Mouse (Mus musculus) intestine, embryonic 15.5 days (tissue): ENCODE data around the gene Sdhaf2. TPM values are rescaled to one million over a fixed set of nuclear protein-coding genes. Genes with fewer than 3 reads are reported as not detected.
"Not testable (repeated sequence)": the region's sequence is repeated elsewhere in the genome, so short reads cannot be mapped to it uniquely, and the experiment has no call there.

ENCODE experiments used
- ATAC-seq: fragments of 200-750 bp; cut with Nextera tagmentation; 2 replicates; pipeline ENCODE4 v1.8.0; 2017; ENCODE audit warnings: moderate TSS enrichment, moderate library complexity
- H3K27ac ChIP-seq: fragments of 300-500 bp; sonication (generic); 2 replicates; pipeline ENCODE4 v1.5.1; 2015; ENCODE audit warnings: mild to moderate bottlenecking, inconsistent platforms
- H3K27me3 ChIP-seq: fragments of 300-500 bp; sonication (generic); replicated peaks from 2 replicates; pipeline ENCODE4 v1.6.1; 2015; ENCODE audit warnings: inconsistent platforms
- H3K36me3 ChIP-seq: fragments of 300-500 bp; sonication (generic); 2 replicates; pipeline ENCODE4 v1.6.1; 2015; ENCODE audit warnings: inconsistent platforms
- H3K4me1 ChIP-seq: fragments of 300-500 bp; sonication (generic); replicated peaks from 2 replicates; pipeline ENCODE4 v1.6.1; 2015; ENCODE audit warnings: inconsistent platforms
- H3K4me2 ChIP-seq: fragments of 300-500 bp; sonication (generic); replicated peaks from 2 replicates; pipeline ENCODE4 v1.6.1; 2015; ENCODE audit warnings: mild to moderate bottlenecking, inconsistent platforms
- H3K4me3 ChIP-seq: fragments of 300-500 bp; sonication (generic); replicated peaks from 2 replicates; pipeline ENCODE4 v1.5.1; 2015; ENCODE audit warnings: inconsistent platforms
- H3K9ac ChIP-seq: fragments of 300-500 bp; sonication (generic); 2 replicates; pipeline ENCODE4 v1.6.1; 2015; ENCODE audit warnings: inconsistent platforms
- H3K9me3 ChIP-seq: fragments of 300-500 bp; sonication (generic); 2 replicates; pipeline ENCODE4 v1.6.1; 2016; ENCODE audit warnings: inconsistent platforms
- WGBS: fragments of 180-500 bp; shearing (Covaris S2); methylation state at CpG from one replicate; pipeline ENCODE4 v1.1.7; 2015; 5-methylcytosine and 5-hydroxymethylcytosine counted together
- polyA plus RNA-seq: library from polyadenylated mRNA; unstranded; fragments of >200 nt; fragmentation: Nextera tagmentation; extraction: Ambion mirVana; gene quantifications from 2 replicates; pipeline ENCODE4 v1.2.1, GENCODE M21; 2015

Gene Sdhaf2
- polyA plus RNA-seq, result 57.2 and 58.3 TPM in 2 replicates

DNA sequence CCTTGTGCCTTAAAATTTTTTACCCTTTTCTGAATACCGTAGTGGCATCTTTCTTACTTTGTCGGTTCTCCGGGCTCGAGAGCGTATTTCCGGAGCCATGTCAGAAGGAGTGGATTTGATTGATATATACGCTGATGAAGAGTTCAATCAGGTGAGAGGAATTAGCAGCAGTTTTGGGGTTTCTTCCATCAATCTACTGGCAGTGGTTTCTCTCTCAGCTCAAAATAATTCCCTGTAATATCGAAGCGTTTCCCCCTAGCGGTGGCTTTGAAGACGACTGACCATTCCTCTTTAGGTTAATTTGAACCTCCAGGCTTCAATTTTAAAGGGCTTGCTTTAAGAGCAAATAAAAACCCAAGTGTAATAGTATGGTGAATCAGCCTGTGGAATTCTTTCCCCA lies at the start of gene Sdhaf2:
Sdhaf2 (minus strand) TSS at position 233 of the 400 bp plus-strand sequence.
- Histone ChIP-seq H3K9me3 (no peaks in the 10 kb centered on the region), H3K36me3 (peaks cover 16% of the 10 kb centered on the region; the same call in 1 of the 2 replicates), H3K9ac (peak within 1 kb of the TSS; percentile 100), H3K4me3 (peak within 1 kb of the TSS; percentile 98), H3K27ac (peak within 1 kb of the TSS; percentile 99), H3K27me3 (no peaks in the 10 kb centered on the region), H3K4me2 (peak within 1 kb of the TSS; percentile 72), H3K4me1 (peaks cover 10% of the 10 kb centered on the region)
- ATAC-seq, result no peak
- under 1% methylated on average over 11 of the region's 11 CpGs for WGBS

DNA sequence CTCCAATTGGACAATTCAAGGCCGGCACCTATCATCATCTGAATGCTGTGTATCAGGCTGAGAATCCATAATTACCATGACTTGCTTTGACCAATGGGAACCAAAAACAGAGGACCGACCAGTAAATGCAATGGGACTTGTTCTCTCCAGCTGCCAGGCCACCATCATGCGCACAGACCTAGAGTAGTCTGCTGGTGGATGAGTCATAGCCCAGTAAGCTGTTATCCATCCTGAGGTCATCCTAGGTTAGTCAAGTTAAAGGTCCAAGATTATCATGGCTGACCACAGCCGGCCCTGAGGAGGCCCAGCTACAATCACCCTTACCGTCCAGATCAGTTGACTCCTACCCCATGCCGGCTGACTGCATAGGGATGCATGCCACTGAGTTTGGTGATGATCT lies 43.7 kb upstream of the Sdhaf2 start:
- H3K9ac ChIP-seq, result no peak overlapping the region
- H3K4me1 ChIP-seq, result no peaks in the 10 kb centered on the region
- no peak overlapping the region for H3K27ac ChIP-seq
- WGBS, result 93% methylated on average over 6 of the region's 6 CpGs
- peaks cover 5% of the 10 kb centered on the region; the same call in 1 of the 2 replicates for H3K36me3 ChIP-seq
- H3K4me3 ChIP-seq, result no peak overlapping the region
- H3K4me2 ChIP-seq, result no peak overlapping the region
- H3K27me3 ChIP-seq, result no peaks in the 10 kb centered on the region
- no peaks in the 10 kb centered on the region for H3K9me3 ChIP-seq
- no peak for ATAC-seq

DNA sequence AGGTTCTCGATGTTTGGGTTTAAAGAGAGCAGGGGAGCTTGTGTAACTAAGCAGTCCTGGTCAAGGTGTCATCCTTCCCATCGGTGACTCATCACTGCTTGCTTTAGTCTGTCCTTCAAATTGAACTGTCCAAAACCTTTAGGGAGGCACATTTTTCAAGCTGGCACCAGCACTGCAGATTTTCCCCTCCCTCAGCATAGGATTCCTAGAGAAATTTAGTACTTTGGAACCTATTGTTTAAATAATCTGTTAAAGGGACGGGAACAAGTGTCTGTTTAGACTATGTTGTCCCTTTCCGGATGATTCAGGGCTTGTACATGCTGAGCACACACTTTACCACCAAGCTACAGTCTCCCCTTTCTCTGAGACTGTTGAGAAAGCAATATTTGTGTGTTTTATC lies 39.3 kb upstream of the Sdhaf2 start:
- Histone ChIP-seq H3K36me3 (0 out of 2 replicates have a peak, but pooled peaks cover 1% of the 10 kb centered on the region), H3K9me3 (no peaks in the 10 kb centered on the region), H3K4me3 (no peak overlapping the region), H3K27me3 (no peaks in the 10 kb centered on the region), H3K4me1 (peaks cover 4% of the 10 kb centered on the region; the same call in 1 of the 2 replicates), H3K9ac (no peak overlapping the region), H3K27ac (no peak overlapping the region), H3K4me2 (no peak overlapping the region)
- no peak for ATAC-seq
- 41% methylated on average over 4 of the region's 4 CpGs for WGBS

DNA sequence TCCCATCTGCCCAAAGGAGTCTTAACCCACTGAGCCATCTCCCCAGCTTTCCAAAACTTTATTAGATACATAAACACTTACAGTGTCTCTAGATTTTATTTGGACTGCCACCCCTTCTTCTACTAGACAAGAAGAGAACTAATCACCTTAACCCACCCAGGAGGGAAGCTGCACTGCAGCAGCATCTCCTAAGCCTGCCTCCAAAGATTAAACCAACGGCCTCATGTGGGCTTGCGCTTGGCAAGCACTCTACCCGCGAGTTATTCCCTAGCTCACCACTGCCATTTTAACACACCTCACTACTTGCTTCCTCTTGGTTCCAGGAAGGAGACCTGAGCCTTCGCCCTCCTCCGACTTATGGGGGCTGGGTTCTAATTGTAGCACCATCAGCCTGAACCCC lies 38.3 kb upstream of the Sdhaf2 start:
- Histone ChIP-seq H3K4me3 (no peak overlapping the region), H3K9me3 (no peaks in the 10 kb centered on the region), H3K27ac (no peak overlapping the region), H3K9ac (no peak overlapping the region), H3K4me1 (peaks cover 4% of the 10 kb centered on the region; the same call in 1 of the 2 replicates), H3K4me2 (no peak overlapping the region), H3K27me3 (no peaks in the 10 kb centered on the region), H3K36me3 (no peaks in the 10 kb centered on the region)
- ATAC-seq, result no peak
- 80% methylated on average over 6 of the region's 6 CpGs for WGBS

DNA sequence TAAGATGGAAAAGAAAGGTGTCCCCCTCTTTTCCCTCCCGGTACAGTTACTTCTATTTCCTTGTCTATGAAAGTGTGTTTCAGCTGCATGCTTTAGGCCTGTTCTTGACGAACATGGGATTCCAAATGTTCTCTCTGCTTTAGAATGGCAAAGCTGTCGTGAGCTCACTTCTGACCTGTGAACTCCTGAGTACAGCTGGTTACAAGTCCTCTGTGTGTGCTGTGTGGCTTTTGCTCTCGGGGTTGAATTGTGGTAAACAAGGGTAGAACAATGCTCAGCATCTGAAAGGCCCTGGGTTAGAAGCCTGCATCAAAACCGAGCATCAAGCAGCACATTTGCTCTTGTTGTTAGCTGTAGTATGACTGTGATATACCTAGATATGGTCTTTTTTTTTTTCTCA lies 36.4 kb upstream of the Sdhaf2 start:
- Histone ChIP-seq H3K4me3 (no peak overlapping the region), H3K9ac (no peak overlapping the region), H3K27ac (no peak overlapping the region), H3K4me1 (peaks cover 4% of the 10 kb centered on the region; the same call in 1 of the 2 replicates), H3K27me3 (no peaks in the 10 kb centered on the region), H3K4me2 (no peak overlapping the region), H3K9me3 (no peaks in the 10 kb centered on the region), H3K36me3 (no peaks in the 10 kb centered on the region)
- WGBS, result 65% methylated on average over 5 of the region's 5 CpGs
- ATAC-seq, result no peak

DNA sequence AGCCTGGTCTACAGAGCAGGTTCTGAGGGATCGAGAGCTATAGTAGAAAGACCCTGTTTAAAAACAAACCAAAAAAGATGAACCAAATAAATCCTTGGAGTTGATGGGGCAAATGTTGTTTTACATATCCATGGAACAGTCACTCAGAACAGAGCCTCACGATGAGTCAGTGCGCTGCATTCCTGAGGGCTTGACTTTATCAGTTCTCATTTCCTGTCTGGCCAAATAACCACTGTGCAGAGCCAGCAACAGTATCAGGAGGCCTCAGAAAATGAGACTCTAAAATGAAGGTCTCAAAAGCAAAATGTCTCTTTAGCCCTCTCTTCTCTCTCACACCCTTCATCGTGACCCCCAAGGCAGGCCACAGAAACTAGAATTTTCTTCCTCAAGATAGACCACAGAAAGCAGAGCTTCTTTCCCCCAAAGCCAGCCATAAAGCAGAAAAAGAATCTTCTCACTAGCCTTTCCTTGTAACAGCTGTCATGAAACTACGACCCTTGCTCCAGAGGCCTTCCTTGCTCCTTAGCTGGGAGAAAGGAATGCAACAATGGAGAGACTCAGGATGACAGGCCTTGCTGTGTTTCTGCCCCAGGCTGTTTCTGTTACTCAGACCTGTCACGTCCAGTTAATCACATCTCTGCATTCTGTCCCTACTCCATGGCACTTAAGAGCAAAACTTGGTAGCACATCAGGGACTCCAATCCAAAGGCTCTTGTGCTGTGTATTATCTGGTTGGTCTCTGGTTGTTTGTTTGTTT lies 35.8 kb upstream of the Sdhaf2 start:
- no peaks in the 10 kb centered on the region for H3K27me3 ChIP-seq
- ATAC-seq, result peak; percentile 73; the same call in 1 of the 2 replicates
- H3K27ac ChIP-seq, result no peak overlapping the region
- no peaks in the 10 kb centered on the region for H3K9me3 ChIP-seq
- no peak overlapping the region for H3K4me2 ChIP-seq
- H3K4me3 ChIP-seq, result no peak overlapping the region
- no peak overlapping the region for H3K9ac ChIP-seq
- no peaks in the 10 kb centered on the region for H3K36me3 ChIP-seq
- WGBS, result 40% methylated on average over 6 of the region's 6 CpGs
- H3K4me1 ChIP-seq, result peaks cover 4% of the 10 kb centered on the region; the same call in 1 of the 2 replicates

- no peak for ATAC-seq
These were observed 34.2 kb upstream of the Sdhaf2 start for GRCm38 (mm10) chr19:10560108-10560507.

DNA sequence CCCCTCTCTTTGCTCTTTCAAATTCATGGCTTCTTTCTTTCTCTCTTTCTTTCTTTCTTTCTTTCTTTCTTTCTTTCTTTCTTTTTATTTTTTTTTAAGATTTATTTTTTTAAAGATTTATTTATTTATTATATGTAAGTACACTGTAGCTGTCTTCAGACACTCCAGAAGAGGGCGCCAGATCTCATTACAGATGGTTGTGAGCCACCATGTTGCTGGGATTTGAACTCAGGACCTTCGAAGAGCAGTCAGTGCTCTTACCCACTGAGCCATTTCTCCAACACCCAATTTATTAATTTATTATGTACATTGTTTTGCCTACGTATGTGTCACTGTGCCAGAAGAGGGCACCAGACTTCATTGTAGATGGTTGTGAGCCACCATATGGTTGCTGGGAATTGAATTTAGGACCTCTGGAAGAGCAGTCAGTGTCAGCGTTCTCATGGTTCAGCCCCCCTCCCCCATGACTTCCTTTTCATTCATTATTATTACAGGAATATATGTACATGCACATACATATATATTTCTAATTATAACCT lies 32.0 kb upstream of the Sdhaf2 start:
- H3K4me2 ChIP-seq, H3K27ac ChIP-seq, H3K36me3 ChIP-seq, H3K4me3 ChIP-seq, H3K27me3 ChIP-seq, ATAC-seq, H3K9ac ChIP-seq, H3K9me3 ChIP-seq: not testable (repeated sequence)
- H3K4me1 ChIP-seq, result peaks cover 15% of the 10 kb centered on the region
- 72% methylated on average over 4 of the region's 4 CpGs for WGBS

More at GRCm38 (mm10) chr19:10560108-10560507, 34.2 kb upstream of the Sdhaf2 start:
- H3K4me2 ChIP-seq, result no peak overlapping the region
- H3K27me3 ChIP-seq, result no peaks in the 10 kb centered on the region
- 50% methylated on average over 5 of the region's 5 CpGs for WGBS
- no peak overlapping the region for H3K4me3 ChIP-seq
- peaks cover 11% of the 10 kb centered on the region for H3K4me1 ChIP-seq
- no peak overlapping the region for H3K27ac ChIP-seq
- H3K36me3 ChIP-seq, result no peaks in the 10 kb centered on the region
- H3K9me3 ChIP-seq, result no peaks in the 10 kb centered on the region
- no peak overlapping the region for H3K9ac ChIP-seq

DNA sequence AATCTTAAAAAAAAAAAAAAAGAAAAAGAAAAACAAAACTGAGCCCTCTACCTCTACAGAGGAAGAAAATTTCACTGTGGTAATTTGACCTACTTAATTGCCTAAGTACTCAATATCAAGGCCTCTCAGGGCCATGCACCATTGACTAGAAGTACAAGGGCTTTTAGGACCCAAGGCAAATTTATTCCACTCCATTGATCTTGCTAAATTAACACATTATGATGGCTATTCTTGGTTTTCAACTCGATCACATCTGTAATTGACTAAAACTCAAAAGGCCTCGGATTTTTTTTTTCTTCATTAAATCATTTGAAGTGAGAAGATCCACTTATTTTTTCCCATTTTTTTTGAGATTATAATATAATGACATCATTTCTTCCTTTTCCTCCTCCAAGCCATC lies 31.5 kb upstream of the Sdhaf2 start:
- WGBS, result 78% methylated on average over 2 of the region's 2 CpGs

DNA sequence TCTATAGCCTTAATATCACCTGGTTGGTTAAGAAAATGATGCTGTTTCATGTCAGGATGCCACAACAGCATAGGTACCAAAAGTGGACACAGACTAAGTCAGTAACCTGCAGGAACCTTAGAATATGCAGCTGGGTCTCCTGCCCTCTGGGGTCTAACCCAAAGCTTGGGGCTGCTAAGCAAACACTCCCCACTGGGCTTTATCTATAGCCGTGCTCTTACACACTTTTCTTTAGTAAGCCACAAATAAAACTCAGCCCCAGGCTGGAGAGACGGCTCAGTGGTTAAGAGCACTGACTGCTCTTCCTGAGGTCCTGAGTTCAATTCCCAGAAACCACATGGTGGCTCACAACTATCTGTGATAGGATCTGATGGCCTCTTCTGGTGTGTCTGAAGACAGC lies 31.1 kb upstream of the Sdhaf2 start:
- Histone ChIP-seq H3K27ac (no peak overlapping the region), H3K9me3 (no peaks in the 10 kb centered on the region), H3K4me2 (no peak overlapping the region), H3K4me1 (peaks cover 15% of the 10 kb centered on the region), H3K36me3 (no peaks in the 10 kb centered on the region), H3K27me3 (no peaks in the 10 kb centered on the region), H3K4me3 (no peak overlapping the region), H3K9ac (no peak overlapping the region)
- WGBS, result 75% methylated on average over 2 of the region's 2 CpGs
- ATAC-seq, result no peak

More for the DNA sequence above, 31.5 kb upstream of the Sdhaf2 start:
- Histone ChIP-seq H3K27me3 (no peaks in the 10 kb centered on the region), H3K4me1 (peaks cover 15% of the 10 kb centered on the region), H3K27ac (no peak overlapping the region), H3K36me3 (no peaks in the 10 kb centered on the region), H3K9me3 (no peaks in the 10 kb centered on the region), H3K9ac (no peak overlapping the region), H3K4me2 (no peak overlapping the region), H3K4me3 (no peak overlapping the region)
- no peak for ATAC-seq

DNA sequence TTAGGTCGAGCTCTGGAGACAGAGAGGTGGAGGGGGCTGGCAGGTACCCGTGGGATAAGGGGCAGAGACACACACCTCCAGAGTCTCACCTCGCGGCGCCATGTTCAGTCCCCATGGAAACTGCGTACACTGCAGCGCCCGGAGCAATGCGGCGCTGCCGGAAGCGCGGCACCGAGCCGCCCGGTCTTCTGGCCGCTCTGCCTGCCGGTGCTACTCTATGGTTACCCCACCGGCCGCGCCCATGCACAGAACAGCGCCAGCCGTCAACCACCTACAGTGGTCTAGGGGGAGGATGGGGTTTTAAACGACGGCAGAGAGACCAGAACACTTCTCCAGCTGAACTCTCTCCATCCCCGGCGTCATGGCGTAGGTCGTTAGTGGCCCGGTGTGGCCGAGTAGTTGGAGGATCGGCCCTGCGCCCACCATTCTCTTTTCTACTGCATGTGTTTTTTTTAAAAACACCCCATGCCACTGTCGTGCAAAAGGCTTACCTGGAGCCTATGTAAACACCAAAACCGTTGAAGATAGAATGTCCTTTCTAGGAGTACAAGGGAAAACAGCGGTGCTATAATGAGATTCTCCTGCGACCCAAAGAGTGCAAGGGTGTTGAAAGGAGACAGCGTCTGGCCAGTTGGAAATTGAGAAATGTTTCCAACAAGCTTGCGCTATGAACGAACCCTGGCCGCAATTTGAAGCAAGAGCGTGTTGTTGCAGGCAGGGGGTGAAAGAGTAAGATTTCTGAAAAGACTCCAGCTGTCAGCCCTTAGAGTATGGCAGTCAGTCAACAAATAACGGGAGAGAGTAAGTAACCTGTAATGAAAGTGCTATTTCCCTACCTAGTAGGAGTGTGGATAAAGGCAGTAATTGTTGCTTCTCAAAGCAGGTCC lies 29.9 kb upstream of the Sdhaf2 start, which contains the start of gene Tmem216:
Tmem216 (minus strand) TSS at position 615 of the 887 bp plus-strand sequence.
- H3K27ac ChIP-seq, result peak within 1 kb of the TSS; percentile 45
- peak; percentile 99 for ATAC-seq
- H3K9me3 ChIP-seq, result no peaks in the 10 kb centered on the region
- H3K36me3 ChIP-seq, result no peaks in the 10 kb centered on the region
- peak within 1 kb of the TSS; percentile 64 for H3K9ac ChIP-seq
- 1% methylated on average over 43 of the region's 43 CpGs for WGBS
- H3K4me2 ChIP-seq, result peak within 1 kb of the TSS; percentile 74
- peak within 1 kb of the TSS; percentile 59 for H3K4me3 ChIP-seq
- peaks cover 11% of the 10 kb centered on the region for H3K4me1 ChIP-seq
- no peaks in the 10 kb centered on the region for H3K27me3 ChIP-seq

DNA sequence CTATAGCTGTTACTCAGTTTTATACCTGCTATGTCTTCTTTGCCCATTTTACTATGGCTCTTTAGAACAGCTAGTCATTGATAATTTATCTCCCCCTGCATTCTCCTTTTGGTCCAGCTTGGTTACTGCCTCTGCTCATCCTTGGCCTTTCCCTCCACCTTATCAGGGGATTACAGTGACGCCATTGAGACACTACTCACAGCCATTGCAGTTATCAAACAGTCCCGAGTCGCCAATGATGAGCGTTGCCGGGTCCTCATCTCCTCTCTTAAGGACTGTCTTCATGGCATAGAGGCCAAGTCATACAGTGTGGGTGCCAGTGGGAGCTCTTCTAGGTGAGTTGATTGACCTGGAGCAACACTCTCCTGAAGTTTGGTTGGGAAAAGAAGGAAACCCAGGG lies 13.5 kb upstream of the Sdhaf2 start:
- H3K9me3 ChIP-seq, result no peaks in the 10 kb centered on the region
- H3K4me1 ChIP-seq, result no peaks in the 10 kb centered on the region
- H3K9ac ChIP-seq, result no peak overlapping the region
- H3K27me3 ChIP-seq, result no peaks in the 10 kb centered on the region
- no peak for ATAC-seq
- H3K27ac ChIP-seq, result no peak overlapping the region
- 93% methylated on average over 5 of the region's 5 CpGs for WGBS
- H3K4me2 ChIP-seq, result no peak overlapping the region
- no peak overlapping the region for H3K4me3 ChIP-seq
- peaks cover 31% of the 10 kb centered on the region for H3K36me3 ChIP-seq
